Mouse (Mus musculus): ENCODE results near the gene Tead2. TPM values are rescaled to one million over a fixed set of nuclear protein-coding genes. Genes with fewer than 3 reads are reported as not detected.
"Not testable (repeated sequence)": the region's sequence is repeated elsewhere in the genome, so short reads cannot be mapped to it uniquely, and the experiment has no call there.

Gene Tead2
- total RNA-seq, 1 experiment from 2014 or later: 17.8 TPM

DNA sequence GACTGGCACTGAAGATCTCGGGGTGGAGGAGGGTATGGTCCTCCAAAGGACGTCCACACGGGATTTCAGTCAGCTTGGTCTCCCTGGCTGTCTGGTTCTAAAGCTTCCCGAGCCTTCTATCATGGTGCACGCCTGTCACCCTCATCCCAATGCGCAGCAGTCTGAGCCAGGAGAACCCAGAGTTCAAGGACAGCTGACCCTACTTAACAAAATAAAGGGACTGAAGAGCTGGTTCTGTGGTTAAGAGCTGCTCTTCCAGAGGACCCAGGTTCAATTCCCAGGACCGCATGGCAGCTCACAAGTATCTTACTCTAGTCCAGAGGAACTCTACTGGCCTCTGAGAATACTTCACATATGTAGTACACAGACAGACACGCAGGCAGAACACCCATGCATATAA is 13.5 kb downstream of the Tead2 start:
- no peak for DNase-seq

DNA sequence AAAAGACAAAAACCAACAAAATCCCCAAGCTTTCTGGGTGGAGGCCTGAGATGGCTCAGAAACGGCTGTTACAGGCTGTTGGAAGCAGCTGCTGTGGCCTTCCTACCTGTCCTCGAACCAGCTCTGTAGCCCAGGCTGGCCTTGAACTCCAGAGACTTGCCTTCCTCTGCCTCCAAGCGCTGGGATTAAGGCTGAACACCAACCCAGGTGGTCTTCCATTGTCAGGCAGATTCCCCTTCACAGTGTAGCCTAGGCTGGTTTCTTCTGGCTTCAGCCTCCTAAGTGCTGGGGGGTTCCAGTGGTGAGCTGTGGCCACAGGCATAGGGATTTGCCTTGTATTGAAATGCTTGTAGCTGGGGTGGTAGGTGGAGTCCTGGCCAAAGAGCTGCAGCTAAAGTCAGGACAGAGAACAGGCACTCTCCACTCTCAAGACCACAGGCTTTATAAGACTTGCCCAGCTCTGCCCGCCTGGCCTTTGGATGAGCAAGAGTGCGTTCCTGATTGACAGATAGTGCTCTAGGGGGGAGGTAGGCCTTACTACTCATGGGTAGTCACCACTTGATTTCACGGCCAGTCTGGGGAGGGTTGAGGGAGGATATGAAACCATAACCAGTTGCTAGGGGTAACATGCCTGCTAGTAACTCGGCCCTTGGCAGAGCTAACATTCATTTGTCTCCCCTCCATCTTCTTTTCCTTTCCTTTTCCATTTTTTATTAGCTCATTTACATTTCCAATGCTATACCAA is 14.1 kb downstream of the Tead2 start:
- no peak for DNase-seq

DNA sequence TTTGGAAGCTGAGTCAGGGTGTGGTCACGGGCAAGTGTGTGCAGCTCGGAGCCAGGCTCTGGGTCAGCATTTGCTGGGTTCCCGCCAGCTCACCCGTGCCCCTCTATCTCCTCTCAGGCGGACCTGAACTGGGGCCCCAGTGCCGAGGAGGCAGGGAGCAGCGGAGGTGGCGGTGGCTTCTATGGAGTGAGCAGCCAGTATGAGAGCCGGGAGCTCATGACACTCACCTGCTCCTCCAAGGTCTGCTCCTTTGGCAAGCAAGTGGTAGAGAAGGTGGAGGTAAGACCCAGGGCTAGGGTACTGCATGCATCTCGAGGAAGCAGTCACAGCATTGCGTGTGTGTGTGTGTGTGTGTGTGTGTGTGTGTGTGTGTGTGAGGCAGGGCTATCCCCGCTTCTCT is 15.6 kb downstream of the Tead2 start:
- no peak for DNase-seq

DNA sequence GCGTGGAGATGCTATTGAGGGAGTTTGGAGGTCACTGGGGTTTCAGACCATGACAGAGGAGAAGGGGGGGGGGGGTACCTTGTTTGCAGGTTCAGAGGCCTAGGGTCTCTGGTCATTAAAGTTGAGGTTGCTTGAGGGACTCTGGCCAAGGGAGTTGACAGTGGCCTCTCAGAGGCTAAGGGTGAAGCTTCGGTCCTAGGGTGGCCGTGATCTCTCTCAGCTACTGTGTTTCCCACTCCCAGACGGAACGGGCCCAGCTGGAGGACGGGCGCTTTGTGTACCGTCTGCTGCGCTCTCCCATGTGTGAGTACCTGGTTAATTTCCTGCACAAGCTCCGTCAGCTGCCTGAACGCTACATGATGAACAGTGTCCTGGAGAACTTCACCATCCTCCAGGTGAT is 16.4 kb downstream of the Tead2 start:
- DNase-seq: no peak

- DNase-seq: no peak
Observed at GRCm38 (mm10) chr7:45232716-45233465, 17.3 kb downstream of the Tead2 start.

DNA sequence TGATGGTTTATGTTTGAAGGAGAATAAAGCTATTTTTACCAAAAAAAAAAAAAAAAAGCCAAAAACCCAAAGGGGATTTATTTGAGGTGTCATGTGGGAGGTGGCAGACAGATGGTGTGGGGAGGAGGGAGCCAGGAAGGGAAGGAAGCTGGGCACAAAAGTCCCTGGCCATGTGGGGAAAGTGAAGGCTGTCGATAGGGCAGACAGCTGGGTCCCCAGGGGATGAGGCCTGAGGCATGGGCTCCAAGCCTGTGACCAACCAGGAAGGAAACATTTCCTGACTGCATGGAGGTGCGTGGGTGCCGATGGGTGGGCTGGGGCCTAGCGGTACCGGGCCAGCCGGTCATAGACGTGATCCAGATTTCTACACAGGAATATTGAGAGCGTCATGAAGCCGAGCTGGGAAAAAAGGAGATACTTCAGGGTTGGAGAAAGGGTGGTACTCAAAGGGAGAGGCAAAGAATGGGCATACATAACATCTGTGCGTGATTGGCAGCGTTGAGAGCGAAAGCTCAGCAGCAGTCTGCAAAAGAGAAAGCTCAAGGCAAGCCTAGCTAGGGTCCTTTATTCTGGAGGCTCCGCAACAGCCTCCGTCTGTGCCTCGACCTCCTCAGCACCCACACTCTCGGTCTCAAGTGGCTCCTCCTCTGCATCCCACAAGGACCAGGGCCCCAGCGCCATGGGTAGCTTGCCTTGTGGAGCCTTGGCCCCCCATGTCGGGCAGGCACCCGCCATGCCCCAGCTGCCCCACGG is 18.2 kb downstream of the Tead2 start:
- DNase-seq: no peak

DNA sequence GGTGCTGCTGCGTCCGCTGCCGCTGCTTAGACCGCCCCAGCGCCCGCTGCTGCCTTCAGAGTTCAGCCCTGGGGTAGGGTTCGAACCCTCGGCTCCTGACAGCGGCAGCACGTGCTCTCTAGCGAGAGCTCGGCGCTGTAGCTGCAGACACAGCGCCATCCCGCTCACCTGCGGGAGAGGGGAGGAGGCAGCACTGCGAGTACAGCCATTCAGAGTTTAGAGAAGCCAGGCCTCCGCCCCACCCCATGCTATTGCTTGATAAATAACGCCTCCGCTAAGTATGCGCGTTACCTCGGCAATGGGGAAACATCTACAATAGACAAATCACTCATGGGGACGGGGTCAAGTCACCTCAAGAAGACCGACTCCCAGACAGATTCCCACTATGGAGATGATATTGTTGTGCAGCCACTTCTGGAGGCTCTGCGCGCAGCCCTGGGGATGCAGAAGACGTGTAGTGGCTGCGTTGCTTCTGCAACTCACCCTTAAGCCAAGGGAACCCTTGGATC is 18.8 kb downstream of the Tead2 start:
- no peak for DNase-seq

DNA sequence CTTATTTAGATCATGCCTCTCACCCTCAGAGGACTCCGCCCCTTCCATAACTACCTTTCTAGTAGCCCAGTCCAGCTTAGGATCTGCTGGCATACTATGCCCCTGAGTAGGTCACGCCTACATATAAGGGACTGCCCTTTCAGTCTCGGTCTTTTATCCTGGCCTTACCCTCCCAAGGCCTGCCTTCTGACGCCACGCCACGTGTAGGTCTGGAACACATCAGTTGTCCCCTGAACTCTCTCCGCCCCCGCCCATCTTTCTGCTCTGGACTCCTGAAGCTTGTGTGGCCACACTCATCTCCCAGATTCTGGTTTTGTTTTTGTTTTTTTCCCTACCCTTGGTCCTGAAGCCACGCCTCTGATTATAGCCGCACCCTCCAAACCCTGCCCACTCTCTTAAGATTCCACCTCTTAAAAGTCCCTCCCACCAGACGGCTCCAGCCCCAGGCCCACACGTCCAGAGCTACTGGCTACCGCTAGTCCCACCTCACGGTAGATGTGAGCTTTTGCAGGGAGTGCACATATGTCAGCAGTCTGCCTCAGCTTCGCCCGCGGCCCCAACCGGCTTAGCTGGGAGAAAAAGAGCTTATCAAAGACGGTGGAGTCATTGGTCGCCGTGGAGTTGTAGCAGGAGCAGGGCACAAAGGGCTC is 19.5 kb downstream of the Tead2 start:
- DNase-seq: peak; percentile 51

DNA sequence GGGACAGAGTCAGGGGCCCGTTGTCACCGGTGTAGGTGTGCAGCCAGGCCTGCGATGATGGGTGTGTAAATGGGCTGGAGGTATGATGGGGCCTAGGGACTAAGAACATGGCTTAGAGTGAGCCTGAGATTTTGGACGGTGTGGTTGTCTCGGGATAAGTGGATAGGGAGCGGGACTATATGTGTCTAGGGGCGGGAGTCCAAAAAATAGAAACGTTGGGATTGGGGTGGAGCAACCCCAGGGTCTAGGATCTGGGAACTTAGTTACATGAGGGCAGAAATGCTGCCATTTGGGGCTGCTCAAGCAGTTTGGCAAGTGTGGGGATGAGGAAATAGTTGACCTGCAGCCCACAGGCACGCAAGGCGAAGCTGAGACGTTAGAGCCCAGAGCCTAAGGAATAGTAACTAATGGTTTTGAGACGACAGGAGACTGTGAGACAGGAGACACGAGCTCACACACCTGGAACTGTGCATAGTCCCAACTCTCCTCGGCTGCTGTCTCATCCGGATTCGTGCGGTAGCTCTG is 20.2 kb downstream of the Tead2 start:
- no peak for DNase-seq

DNA sequence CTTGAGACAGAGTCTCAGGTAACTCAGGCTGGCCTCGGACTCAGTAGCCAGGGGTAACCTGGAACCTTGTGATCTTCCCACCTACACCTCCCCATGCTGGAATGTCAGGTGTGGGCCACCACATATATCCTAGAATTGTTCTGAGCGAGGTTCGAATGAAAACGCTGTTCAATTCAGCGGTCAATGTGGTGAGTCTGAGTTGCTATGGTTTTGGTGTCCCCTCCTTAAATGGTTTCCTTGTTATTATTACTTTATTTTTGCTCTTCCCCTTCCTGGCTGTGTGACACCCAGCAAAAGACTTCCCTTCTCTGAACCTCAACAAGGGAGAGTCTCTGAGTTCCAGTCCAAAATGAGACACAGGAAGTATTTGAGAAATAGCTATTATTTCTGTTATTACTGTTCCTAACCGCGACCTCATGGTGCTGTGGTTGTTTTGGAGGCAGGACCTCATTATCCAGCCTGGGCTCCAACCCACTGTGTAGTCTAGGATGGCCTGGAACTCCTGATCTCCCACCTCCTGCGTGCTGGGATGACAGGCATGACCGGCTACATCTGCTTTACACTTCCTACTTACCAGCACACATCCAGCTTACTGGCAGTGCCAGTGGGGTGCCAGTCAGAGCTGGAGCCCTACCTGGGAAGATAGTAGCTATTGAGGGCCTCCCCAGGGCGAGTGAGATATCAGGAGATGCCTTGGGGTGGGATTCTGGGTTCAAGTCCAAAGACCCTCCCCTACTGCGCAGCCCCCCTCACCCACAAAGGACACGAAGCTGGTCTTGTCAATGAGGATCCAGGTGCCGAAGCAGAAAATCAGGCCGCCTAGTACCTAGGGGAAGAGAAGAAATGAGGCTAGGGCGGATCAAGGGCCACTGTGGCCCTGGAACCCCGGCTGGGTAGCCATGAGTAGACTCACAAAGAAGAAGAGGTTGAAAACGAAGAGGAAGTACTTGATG is 22.5 kb downstream of the Tead2 start:
- no peak for DNase-seq

GRCm38 (mm10) chr7:45238723-45239496 is 23.4 kb downstream of the Tead2 start, which contains the start of gene Cd37:
Gene Cd37, minus strand, starts transcription at chr7:45239115.
- peak; percentile 31 for DNase-seq

DNA sequence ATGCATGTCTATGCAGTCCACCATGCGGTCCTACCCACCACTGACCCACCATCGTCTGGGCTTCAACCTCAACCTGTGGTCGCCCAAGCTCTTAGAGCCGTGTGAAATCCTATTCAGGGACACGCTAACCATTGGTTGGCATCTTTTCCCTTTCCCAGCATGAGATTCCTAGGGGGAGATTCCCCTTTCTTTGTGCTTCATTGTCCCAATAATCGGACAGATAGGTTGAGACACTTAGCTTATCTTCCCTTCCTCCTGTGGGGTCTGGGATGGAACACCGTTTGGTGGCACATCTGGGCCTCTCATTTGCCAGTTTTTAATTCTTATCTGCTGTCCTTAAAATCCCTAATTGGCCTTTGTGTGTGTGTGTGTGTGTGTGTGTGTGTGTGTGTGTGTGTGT is 24.6 kb downstream of the Tead2 start:
- DNase-seq: no peak

- peak; percentile 60 for DNase-seq
Observed at GRCm38 (mm10) chr7:45240633-45241388, 25.3 kb downstream of the Tead2 start, which contains the start of gene Slc6a16. Gene Slc6a16, plus strand, starts transcription at chr7:45241085.

DNA sequence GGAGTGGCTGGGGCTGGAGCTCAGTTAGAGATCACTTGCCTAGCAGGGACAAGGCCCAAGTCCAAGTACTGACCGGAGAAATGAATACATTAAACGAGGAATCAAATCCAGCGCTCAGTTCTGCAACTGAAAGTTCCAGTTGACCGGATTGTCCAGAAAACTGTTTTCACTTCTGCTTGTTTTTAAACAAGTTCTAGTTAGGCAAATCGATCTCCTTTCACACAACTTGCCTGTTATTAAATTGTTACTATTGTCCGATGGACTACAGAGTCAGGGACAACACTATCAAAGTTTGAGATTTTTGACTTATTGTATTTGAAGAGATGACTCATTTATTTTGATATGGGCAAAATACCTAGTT is 25.8 kb downstream of the Tead2 start:
- no peak for DNase-seq

- no peak for DNase-seq
Observed at GRCm38 (mm10) chr7:45247666-45248065, 32.1 kb downstream of the Tead2 start.

DNA sequence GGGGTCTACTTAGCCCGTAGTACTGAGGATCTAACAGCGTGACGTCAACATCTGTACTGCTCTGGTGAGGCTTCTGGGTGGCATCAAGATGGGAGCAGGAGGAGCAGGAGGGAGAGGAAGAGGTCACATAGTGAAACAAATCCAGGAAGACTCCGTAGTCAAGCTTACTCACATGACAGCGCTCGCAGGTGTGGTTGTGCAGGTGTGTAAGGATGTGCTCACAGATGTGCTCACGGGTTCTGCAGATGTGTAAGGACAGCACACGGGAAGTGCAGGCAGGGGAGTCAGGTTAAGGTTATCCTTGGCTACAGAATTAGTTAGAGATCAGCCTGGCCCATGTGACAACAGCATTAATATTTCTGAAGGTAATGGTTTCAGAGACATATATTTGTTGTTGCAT is 38.3 kb downstream of the Tead2 start:
- DNase-seq: no peak

- DNase-seq: not testable (repeated sequence)
Observed at GRCm38 (mm10) chr7:45255822-45256221, 40.3 kb downstream of the Tead2 start.

DNA sequence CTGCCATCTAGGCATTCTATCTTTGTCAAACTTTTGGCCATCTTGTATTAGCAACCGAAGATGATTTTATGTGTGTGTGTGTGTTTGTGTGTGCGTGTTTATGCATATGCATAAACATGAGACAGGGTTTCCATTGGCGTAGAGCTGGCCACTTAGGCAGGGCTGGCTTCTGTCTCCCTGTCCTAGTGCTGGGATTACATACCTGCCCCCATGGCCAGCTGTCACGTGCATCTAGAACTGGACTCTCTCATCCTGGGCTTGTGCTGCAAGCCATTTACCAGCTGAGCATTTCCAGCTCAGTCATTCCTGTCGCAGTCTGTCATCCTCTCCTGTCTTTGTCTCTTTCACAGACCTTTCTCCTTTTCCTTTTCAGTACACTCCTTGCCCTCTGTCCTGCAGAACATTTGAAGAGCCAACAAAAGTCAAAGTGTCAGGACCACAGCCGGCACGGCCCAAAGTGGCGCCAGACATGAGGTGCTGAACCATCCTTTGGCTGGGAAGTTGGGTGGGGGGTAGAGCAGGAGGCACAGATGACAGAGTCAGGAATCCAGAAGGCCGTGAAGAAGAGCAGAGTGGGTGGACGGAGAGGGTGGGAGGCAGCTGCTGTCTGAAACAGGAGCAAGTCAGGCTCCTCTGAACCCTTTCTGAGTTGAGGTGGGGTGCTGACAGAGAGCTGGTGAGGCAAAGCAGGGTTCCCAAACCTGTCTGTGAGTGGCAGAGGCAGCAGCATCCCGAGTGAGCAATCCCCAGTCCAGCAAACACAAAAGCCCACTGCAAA is 41.7 kb downstream of the Tead2 start:
- DNase-seq: no peak

Measured in adrenal gland, postnatal 14 days (tissue).